Mouse (Mus musculus): ENCODE measurements around the gene Syndig1. TPM values are rescaled to one million over a fixed set of nuclear protein-coding genes. Genes with fewer than 3 reads are reported as not detected.

Gene Syndig1
- total and polyA plus RNA-seq, 2 experiments: not detected

DNA sequence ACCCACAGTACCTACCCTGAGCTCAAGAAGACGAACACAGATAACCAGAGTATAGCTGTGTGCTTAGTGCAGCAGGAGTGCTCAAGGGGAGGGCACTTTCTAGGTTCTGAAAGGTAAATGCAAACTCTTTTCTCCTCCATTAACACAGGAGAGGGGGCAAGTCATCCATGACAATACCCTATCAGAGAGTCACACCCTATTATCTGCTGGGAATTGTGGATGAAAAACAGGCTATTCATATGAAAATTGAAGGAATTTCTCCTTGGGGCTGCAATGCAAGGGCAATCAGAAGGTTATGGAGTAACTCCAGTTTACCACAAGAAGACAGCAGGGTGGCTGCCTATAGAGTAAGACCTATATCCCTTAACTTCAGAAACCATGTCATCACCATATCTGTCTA is 154.1 kb downstream of the Syndig1 start:
- H3K79me2 ChIP-seq (ENCODE audit: control insufficient read depth, insufficient read depth, low read length): no peaks in the 10 kb centered on the region
- no peak for DNase-seq (ENCODE audit: extremely low read depth, low read depth, low spot score)
- no peaks in the 10 kb centered on the region for H3K27me3 ChIP-seq (ENCODE audit: control insufficient read depth, insufficient read depth, low read length)
- H3K4me1 ChIP-seq (ENCODE audit: control insufficient read depth, insufficient read depth, low read length): no peaks in the 10 kb centered on the region
- 44% methylated on average over 1 of the region's 1 CpGs for WGBS
- H3K27ac ChIP-seq (replicated peaks; ENCODE audit: insufficient read depth, low read depth, low read length): no peak overlapping the region
- no peak for TF ChIP-seq CTCF (IDR thresholded peaks at IDR 0.05; ENCODE audit: low read depth, low read length)
- no peak for TF ChIP-seq POLR2A (IDR thresholded peaks at IDR 0.05; ENCODE audit: extremely low read depth, insufficient read depth, low read length)
- no peak overlapping the region for H3K9ac ChIP-seq (ENCODE audit: low read depth, low read length)
- no peak overlapping the region for H3K4me3 ChIP-seq (ENCODE audit: insufficient read depth, low read depth, low read length)
- no peaks in the 10 kb centered on the region for H3K36me3 ChIP-seq (ENCODE audit: control insufficient read depth, insufficient read depth, low read length)

DNA sequence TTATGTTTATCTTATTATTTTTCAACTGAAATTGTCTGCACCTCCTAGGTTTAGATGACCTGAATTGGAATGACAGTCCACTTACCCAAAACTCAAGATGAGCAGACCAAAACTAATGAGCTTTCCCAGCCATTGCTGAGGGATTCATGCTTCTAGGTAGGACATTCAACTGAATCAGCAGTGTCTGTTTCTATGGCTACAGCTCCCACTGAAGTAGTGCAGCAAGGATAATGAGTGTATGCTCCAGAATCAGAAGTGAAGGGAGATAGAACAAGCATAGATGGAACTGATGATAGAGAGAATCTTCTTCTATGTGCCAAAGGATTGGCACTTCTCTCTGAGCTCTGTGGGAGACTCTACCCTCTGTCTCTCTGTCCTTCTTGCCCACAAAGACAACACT is 158.6 kb downstream of the Syndig1 start:
- TF ChIP-seq CTCF (IDR thresholded peaks at IDR 0.05; ENCODE audit: low read depth, low read length): no peak
- no peak for TF ChIP-seq POLR2A (IDR thresholded peaks at IDR 0.05; ENCODE audit: extremely low read depth, insufficient read depth, low read length)
- Histone ChIP-seq H3K9ac (ENCODE audit: low read depth, low read length) (no peak overlapping the region), H3K79me2 (ENCODE audit: control insufficient read depth, insufficient read depth, low read length) (no peaks in the 10 kb centered on the region), H3K4me3 (ENCODE audit: insufficient read depth, low read depth, low read length) (no peak overlapping the region), H3K27me3 (ENCODE audit: control insufficient read depth, insufficient read depth, low read length) (no peaks in the 10 kb centered on the region), H3K36me3 (ENCODE audit: control insufficient read depth, insufficient read depth, low read length) (no peaks in the 10 kb centered on the region), H3K27ac (replicated peaks; ENCODE audit: insufficient read depth, low read depth, low read length) (no peak overlapping the region), H3K4me1 (ENCODE audit: control insufficient read depth, insufficient read depth, low read length) (no peaks in the 10 kb centered on the region)
- DNase-seq (ENCODE audit: extremely low read depth, low read depth, low spot score): no peak

DNA sequence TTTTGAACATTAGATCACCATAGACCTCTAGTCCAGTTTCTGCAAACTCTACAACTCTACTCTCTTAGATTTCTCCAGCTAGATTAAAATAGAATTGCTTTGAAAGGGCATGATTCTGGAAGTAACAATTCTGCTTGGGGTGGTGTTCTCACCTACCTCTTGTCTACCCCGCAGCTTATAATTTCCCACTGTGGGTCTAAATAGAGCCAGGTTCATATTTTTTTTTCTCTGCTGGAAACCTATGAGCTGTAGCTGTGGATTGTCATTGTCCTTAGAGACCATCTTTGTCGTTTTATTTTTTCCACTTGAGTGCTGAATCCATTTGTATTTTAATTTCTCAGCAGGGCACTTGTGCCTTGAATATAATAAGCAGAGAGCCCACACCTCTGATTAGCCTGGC is 162.5 kb downstream of the Syndig1 start:
- TF ChIP-seq POLR2A (IDR thresholded peaks at IDR 0.05; ENCODE audit: extremely low read depth, insufficient read depth, low read length) (no peak), CTCF (IDR thresholded peaks at IDR 0.05; ENCODE audit: low read depth, low read length) (no peak)

GRCm38 (mm10) chr2:149992921-149993320 is 163.9 kb downstream of the Syndig1 start:
- TF ChIP-seq CTCF (IDR thresholded peaks at IDR 0.05; ENCODE audit: low read depth, low read length): no peak
- TF ChIP-seq POLR2A (IDR thresholded peaks at IDR 0.05; ENCODE audit: extremely low read depth, insufficient read depth, low read length): no peak
- peak; percentile 74 for DNase-seq (ENCODE audit: extremely low read depth, low read depth, low spot score)
- 65% methylated on average over 4 of the region's 4 CpGs for WGBS

More for the DNA sequence above, 162.5 kb downstream of the Syndig1 start:
- no peak overlapping the region for H3K4me3 ChIP-seq (ENCODE audit: insufficient read depth, low read depth, low read length)
- no peaks in the 10 kb centered on the region for H3K79me2 ChIP-seq (ENCODE audit: control insufficient read depth, insufficient read depth, low read length)
- DNase-seq (ENCODE audit: extremely low read depth, low read depth, low spot score): no peak
- H3K9ac ChIP-seq (ENCODE audit: low read depth, low read length): no peak overlapping the region
- H3K27ac ChIP-seq (replicated peaks; ENCODE audit: insufficient read depth, low read depth, low read length): no peak overlapping the region
- no peaks in the 10 kb centered on the region for H3K27me3 ChIP-seq (ENCODE audit: control insufficient read depth, insufficient read depth, low read length)
- WGBS: 56% methylated on average over 2 of the region's 2 CpGs
- no peaks in the 10 kb centered on the region for H3K36me3 ChIP-seq (ENCODE audit: control insufficient read depth, insufficient read depth, low read length)
- H3K4me1 ChIP-seq (ENCODE audit: control insufficient read depth, insufficient read depth, low read length): no peaks in the 10 kb centered on the region

DNA sequence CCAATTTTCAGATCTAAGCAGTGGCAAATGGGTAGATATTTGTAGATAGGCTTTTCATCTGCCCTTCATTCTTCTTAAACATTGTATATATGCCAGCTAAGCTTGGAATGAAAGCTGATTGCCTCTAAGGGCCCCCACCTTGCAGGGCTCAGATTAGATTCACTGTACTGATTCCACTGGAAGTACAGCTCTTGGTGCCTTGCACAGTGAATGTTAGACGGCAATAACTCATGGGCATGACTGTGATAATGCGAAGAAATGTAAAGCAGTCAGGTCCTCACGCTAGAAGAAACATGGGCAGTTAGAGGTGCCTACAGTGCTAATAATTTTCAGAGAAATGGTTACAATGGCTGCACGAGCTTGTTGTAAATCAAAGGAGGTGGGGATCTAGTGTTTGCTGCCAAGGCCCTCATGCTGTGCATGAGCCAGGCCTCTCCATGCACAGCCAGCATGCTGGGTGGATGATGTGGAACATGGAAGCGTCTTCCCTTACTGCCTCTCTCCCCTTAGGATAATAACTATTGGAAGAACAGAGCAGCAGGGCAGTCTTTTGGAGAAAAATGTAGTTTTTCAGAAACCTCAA is 167.5 kb downstream of the Syndig1 start:
- no peaks in the 10 kb centered on the region for H3K79me2 ChIP-seq (ENCODE audit: control insufficient read depth, insufficient read depth, low read length)
- no peak overlapping the region for H3K4me3 ChIP-seq (ENCODE audit: insufficient read depth, low read depth, low read length)
- H3K27me3 ChIP-seq (ENCODE audit: control insufficient read depth, insufficient read depth, low read length): no peaks in the 10 kb centered on the region; the same call in 1 of the 2 replicates
- H3K4me1 ChIP-seq (ENCODE audit: control insufficient read depth, insufficient read depth, low read length): no peaks in the 10 kb centered on the region
- 71% methylated on average over 5 of the region's 5 CpGs for WGBS
- H3K36me3 ChIP-seq (ENCODE audit: control insufficient read depth, insufficient read depth, low read length): no peaks in the 10 kb centered on the region
- no peak overlapping the region for H3K27ac ChIP-seq (replicated peaks; ENCODE audit: insufficient read depth, low read depth, low read length)
- DNase-seq (ENCODE audit: extremely low read depth, low read depth, low spot score): no peak
- TF ChIP-seq CTCF (IDR thresholded peaks at IDR 0.05; ENCODE audit: low read depth, low read length): no peak
- TF ChIP-seq POLR2A (IDR thresholded peaks at IDR 0.05; ENCODE audit: extremely low read depth, insufficient read depth, low read length): no peak
- H3K9ac ChIP-seq (ENCODE audit: low read depth, low read length): no peak overlapping the region

More at GRCm38 (mm10) chr2:149992921-149993320, 163.9 kb downstream of the Syndig1 start:
- no peak overlapping the region for H3K4me3 ChIP-seq (ENCODE audit: insufficient read depth, low read depth, low read length)
- H3K27me3 ChIP-seq (ENCODE audit: control insufficient read depth, insufficient read depth, low read length): no peaks in the 10 kb centered on the region
- no peaks in the 10 kb centered on the region for H3K79me2 ChIP-seq (ENCODE audit: control insufficient read depth, insufficient read depth, low read length)
- H3K4me1 ChIP-seq (ENCODE audit: control insufficient read depth, insufficient read depth, low read length): no peaks in the 10 kb centered on the region
- H3K27ac ChIP-seq (replicated peaks; ENCODE audit: insufficient read depth, low read depth, low read length): no peak overlapping the region
- no peaks in the 10 kb centered on the region for H3K36me3 ChIP-seq (ENCODE audit: control insufficient read depth, insufficient read depth, low read length)
- no peak overlapping the region for H3K9ac ChIP-seq (ENCODE audit: low read depth, low read length)

DNA sequence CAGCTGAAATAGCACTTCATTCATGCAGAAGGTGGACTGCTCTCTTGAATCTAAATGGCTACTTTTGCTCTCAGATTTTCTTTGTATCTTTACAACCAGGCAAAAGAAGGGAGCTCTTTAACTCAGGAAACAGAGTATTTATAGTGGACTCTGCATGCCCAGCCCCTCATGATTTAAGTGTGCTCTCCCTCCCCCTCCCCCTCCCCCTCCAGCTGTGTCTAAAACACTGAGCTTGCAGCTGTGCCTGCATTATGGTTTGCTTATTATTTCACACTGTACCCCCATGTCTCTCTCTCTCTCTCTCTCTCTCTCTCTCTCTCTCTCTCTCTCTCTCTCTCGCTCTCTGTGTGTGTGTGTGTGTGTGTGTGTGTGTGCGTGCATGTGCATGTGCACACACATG is 168.6 kb downstream of the Syndig1 start:
- Histone ChIP-seq H3K27ac (replicated peaks; ENCODE audit: insufficient read depth, low read depth, low read length) (no peak overlapping the region), H3K4me3 (ENCODE audit: insufficient read depth, low read depth, low read length) (no peak overlapping the region), H3K36me3 (ENCODE audit: control insufficient read depth, insufficient read depth, low read length) (no peaks in the 10 kb centered on the region), H3K4me1 (ENCODE audit: control insufficient read depth, insufficient read depth, low read length) (no peaks in the 10 kb centered on the region), H3K9ac (ENCODE audit: low read depth, low read length) (no peak overlapping the region), H3K79me2 (ENCODE audit: control insufficient read depth, insufficient read depth, low read length) (no peaks in the 10 kb centered on the region), H3K27me3 (ENCODE audit: control insufficient read depth, insufficient read depth, low read length) (no peaks in the 10 kb centered on the region; the same call in 1 of the 2 replicates)
- no peak for TF ChIP-seq CTCF (IDR thresholded peaks at IDR 0.05; ENCODE audit: low read depth, low read length)
- no peak for TF ChIP-seq POLR2A (IDR thresholded peaks at IDR 0.05; ENCODE audit: extremely low read depth, insufficient read depth, low read length)
- WGBS: 58% methylated on average over 2 of the region's 2 CpGs
- DNase-seq (ENCODE audit: extremely low read depth, low read depth, low spot score): no peak

All from liver, adult 2 months (tissue).